Mouse (Mus musculus) CD4-positive, CD25-positive, alpha-beta regulatory T cell, adult 4 months (primary cell): ENCODE results near the gene Tmem89. TPM values are rescaled to one million over a fixed set of nuclear protein-coding genes. Genes with fewer than 3 reads are reported as not detected.

Experiments
- ATAC-seq: one replicate; pipeline ENCODE4 v1.8.0; 2017
- polyA plus RNA-seq, 2 experiments: library from polyadenylated mRNA; unstranded; fragments of 100-300 nt; shearing (Covaris generic); gene quantifications; one replicate each; pipeline ENCODE4 v1.2.1; 2017

The Tmem89 gene
- under 1 TPM in 1 of 2 experiments, not detected in 1; 0.46 TPM for polyA plus RNA-seq

GRCm38 (mm10) chr9:108914491-108914890 lies at the start of gene Tmem89:
Gene Tmem89, plus strand, starts transcription at chr9:108914619.
- ATAC-seq: no peak

GRCm38 (mm10) chr9:108912308-108912707 lies 2.1 kb upstream of the Tmem89 start:
- ATAC-seq: no peak

DNA sequence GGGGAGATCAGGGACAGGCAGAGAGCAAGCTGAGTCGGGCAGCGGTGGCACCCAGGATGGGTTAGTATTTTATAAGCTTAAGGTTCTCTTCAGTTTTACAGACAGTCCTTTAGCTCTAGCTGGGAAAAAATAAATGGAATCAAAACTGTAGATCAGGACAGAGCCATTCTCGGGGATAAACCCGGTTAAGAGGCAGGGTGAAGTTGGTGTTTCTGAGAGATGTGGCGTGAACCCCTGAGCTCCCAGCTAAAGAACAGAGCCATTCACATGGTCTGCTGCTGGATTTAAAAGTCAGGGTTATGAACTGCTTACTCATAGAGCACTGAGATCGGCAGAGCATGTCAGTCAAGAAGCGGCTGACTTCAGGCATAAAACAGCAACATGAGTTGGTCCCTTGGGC lies 1.3 kb upstream of the Tmem89 start:
- ATAC-seq: no peak

- ATAC-seq: no peak
Observed at GRCm38 (mm10) chr9:108913621-108914020, 798 bp upstream of the Tmem89 start.

GRCm38 (mm10) chr9:108925897-108926296 lies 11.5 kb downstream of the Tmem89 start:
- no peak for ATAC-seq

DNA sequence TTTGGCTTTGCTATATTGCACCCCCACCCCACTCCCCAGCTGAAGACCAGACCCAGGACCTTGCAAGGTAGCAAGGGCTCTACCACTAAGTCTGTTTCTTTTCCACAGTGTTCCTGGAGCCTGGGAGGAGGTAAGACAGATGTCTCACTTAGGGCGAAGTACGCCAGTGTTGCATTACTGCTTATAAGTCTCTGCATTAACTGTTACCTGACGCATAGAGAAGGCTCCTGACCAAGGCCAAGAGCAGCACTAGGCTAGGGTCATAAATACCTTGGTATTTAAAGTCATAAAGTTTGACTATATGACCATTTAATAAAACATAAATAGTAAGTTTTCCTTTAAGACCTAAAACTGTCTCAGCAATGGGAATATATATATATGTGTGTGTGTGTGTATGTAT lies 14.0 kb downstream of the Tmem89 start:
- no peak for ATAC-seq

DNA sequence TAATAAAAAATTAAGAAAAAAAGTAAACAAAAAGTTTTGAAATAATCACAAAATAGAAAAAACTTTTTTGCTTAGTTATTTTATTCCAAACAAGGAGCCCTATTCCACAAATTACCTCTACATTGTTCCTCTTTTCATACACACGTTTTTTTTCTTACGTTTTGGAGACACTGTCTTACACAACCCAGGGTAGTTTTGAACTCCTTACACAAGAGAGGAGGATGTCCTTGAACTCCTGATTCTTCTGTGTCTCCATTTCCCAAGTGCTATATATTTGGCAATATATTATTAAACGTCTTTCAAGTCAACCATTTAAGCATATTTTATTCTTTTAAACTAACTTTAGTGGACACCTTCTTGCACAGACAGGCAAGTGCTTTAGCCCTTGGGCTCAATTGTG lies 21.6 kb downstream of the Tmem89 start:
- ATAC-seq: peak; percentile 8

DNA sequence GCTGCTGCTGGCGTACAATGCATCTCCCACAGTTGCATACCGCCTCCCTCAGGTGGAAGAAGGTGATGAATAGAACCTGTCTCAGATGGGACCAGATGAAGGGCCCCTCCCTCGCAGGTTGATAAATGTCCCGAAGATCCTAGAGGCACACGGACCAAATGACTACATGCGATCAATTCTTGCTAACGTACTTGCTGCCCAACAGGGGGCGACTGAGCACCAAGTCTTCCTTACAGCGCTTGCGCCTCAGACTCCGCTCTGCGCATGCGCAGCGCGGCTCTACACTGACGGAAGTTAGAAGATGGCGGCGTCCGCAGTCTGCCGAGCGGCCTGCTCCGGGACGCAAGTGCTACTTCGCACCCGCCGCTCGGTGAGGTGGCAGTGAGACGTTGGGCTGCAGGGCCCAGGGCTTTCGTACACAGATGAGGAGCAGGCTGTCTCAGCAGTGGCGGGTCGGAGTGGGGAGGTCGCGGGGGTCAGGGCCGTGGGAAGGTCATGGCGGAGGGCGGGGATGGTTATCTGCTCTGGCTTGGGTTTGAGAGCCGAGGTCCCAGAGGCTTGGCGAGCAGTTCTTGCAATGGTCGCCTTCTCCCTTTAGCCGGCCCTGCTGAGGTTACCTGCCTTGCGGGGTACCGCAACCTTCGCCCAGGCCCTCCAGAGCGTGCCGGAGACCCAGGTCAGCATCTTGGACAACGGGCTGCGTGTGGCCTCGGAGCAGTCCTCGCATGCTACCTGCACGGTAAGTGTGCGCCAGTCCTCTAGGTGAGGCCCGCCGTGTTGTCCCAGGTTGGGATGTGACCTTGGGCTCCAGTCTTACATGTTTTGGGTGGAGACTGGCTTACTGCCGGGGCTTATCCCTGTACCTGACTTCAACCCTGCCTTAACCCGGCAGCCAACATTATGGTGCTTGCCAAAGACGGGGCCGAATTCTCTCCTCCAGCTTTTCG lies 22.3 kb downstream of the Tmem89 start, which contains the start of gene Uqcrc1:
Uqcrc1 (plus strand) TSS at position 216 of the 947 bp plus-strand sequence.
- peak; percentile 97 for ATAC-seq

DNA sequence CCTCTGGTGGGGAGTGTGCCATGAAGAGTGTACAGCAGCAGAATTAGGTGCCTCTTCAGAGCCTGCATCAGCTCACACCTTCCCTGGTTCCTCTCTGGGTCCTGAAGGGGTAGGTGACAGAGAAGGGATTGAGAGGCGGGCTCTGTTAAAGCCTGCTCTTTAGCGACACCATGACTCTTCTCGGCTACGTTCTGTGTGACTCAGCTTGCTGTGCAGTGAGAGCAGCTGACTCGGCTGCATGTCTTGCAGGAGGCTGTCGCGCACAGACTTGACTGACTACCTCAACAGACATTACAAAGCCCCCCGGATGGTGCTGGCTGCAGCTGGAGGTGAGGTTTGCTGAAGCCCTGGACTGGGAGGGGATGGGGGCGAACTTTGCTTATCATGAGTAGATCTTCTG lies 30.7 kb downstream of the Tmem89 start:
- ATAC-seq: no peak

- no peak for ATAC-seq
Observed at GRCm38 (mm10) chr9:108945608-108946007, 31.2 kb downstream of the Tmem89 start.

- ATAC-seq: no peak
Observed at GRCm38 (mm10) chr9:108949231-108949966, 35.0 kb downstream of the Tmem89 start.

DNA sequence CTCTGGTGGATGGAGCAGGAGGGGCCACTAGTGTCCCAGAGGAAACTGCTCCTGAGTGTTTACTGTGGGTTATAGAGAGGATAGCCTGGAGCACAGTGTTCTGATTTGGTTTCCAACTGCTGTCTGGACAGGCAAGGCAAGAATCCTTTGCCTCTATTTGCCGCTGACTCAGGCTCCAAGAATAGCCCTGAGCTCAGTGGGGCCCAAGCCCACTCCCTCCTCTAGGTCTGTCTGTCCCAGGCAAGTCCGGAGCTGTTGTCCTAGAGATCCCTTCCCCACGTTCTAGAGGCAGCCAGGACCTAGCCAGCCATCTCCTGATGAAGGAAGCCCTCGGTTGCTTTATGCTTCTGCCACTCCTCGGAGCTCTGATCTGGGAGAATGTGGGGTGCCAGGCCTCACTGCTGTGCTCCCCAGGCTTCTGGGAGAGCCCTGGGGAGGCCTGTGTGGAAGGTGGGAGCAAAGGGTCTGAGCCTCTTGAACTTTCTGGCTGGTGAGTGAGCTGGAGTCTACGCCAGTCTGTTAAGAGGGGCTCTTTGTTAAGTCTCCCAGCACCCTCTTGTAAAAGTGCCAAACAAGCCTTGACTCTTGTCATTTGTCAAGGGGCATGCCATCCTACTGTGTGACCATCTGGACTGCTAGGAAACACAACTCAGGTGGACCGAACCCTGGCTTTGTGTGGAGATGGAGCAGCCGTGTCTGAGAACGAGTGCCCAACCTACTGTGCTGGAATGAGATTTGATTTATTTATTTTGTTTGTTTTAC lies 35.7 kb downstream of the Tmem89 start:
- ATAC-seq: no peak

DNA sequence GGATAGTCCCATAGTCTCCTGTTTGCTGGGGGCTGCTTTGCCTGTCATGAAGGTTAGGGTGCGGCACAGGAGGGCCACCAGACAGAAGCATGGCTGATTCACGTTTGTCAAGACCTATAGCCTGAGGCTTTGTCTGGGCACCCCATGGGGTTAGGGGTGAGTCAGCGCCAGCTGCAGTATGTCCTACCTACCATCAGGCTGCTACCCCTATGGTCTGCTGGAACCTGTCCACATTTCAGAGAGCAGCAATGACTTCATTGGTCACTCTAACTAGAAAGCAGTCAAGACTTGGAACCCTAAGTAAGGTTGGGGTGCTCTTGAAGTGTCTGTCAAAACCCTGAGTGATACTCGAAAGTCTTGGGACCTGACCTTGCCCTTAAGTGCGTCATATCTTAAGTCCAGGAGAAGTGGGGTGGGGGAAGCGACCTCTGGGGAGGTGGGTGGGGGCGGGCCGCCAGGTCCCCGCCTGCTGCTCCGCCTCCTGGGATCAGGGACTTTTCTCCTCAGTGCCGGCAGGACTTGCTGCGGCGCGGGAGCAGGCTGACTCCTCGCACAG lies 38.7 kb downstream of the Tmem89 start, which contains the start of gene Col7a1:
Col7a1 (plus strand) TSS at position 506 of the 556 bp plus-strand sequence.
- ATAC-seq: no peak

- no peak for ATAC-seq
Observed at GRCm38 (mm10) chr9:108955241-108955640, 40.8 kb downstream of the Tmem89 start.

- no peak for ATAC-seq
Observed at GRCm38 (mm10) chr9:108955846-108956245, 41.4 kb downstream of the Tmem89 start.

DNA sequence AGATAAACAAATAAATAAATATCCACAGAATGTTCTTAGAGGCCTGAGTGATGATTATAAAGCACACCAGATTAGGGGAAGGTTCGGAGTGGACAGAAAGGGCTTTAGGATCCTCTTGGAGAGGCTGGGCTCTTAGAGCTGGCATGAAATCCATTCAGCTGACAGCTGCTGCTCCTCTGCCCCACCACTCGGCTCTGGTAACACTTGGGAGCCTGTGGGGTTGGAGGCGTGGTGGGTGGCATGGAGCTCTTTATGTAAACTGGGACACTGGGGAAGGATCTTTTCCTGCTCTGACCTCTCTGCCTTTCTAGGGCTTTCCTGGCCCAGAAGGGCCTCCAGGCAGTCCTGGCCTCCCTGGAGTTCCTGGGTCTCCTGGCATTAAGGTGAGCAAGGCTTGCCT lies 49.2 kb downstream of the Tmem89 start:
- no peak for ATAC-seq

DNA sequence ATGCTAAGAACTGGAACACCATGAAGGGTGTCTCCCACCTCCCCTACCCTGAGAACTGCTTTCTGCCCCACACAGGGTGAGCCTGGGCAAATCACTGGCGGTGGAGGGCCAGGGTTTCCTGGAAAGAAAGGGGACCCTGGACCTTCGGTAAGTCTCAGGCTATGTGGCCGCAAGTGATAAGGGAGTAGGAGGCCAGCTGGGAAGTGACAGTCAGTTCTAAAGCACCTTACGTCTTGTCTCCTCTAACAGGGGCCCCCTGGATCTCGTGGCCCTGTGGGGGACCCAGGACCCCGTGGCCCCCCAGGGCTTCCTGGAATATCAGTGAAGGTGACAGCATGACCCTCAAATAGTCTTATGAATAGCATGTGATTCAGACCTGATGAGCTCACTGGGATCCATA lies 49.9 kb downstream of the Tmem89 start:
- ATAC-seq: no peak

Other genes with a start within 250 kb of the Tmem89 start
- 1 to 10 TPM; 3.7 to 6.7 TPM for gene Prkar2a, start 225.3 kb upstream of the Tmem89 start, polyA plus RNA-seq
- gene Ip6k2, start 130.8 kb upstream of the Tmem89 start, polyA plus RNA-seq: 10 to 100 TPM; 20.1 to 27.6 TPM
- gene Nckipsd, start 106.3 kb upstream of the Tmem89 start, polyA plus RNA-seq: 1 to 10 TPM; 7.5 to 7.8 TPM
- under 1 TPM in 1 of 2 experiments, not detected in 1; 0.05 TPM for gene Celsr3, start 88.3 kb upstream of the Tmem89 start, polyA plus RNA-seq
- 10 to 100 TPM in 1 of 2 experiments, 1 to 10 TPM in 1; 8.2 to 24.2 TPM for gene Slc26a6, start 61.3 kb upstream of the Tmem89 start, polyA plus RNA-seq
- gene Uqcrc1, start 22.0 kb downstream of the Tmem89 start, polyA plus RNA-seq: 100 to 1,000 TPM; 182 to 369 TPM
- gene Col7a1, start 39.0 kb downstream of the Tmem89 start, polyA plus RNA-seq: not detected
- not detected for gene Ucn2, start 71.4 kb downstream of the Tmem89 start, polyA plus RNA-seq
- gene Pfkfb4, start 77.2 kb downstream of the Tmem89 start, polyA plus RNA-seq: 10 to 100 TPM in 1 of 2 experiments, 1 to 10 TPM in 1; 6.1 to 12.7 TPM
- 1,000 to 10,000 TPM; 3,771 to 6,921 TPM for gene Shisa5, start 123.9 kb downstream of the Tmem89 start, polyA plus RNA-seq
- gene Trex1, start 145.1 kb downstream of the Tmem89 start, polyA plus RNA-seq: 10 to 100 TPM; 36.2 to 61.7 TPM
- 10 to 100 TPM; 23.4 to 32.1 TPM for gene Atrip, start 159.5 kb downstream of the Tmem89 start, polyA plus RNA-seq
- gene Ccdc51, start 167.9 kb downstream of the Tmem89 start, polyA plus RNA-seq: 10 to 100 TPM; 13.5 to 16.0 TPM
- gene Tma7, start 168.0 kb downstream of the Tmem89 start, polyA plus RNA-seq: 100 to 1,000 TPM; 679 to 933 TPM
- gene Plxnb1, start 180.8 kb downstream of the Tmem89 start, polyA plus RNA-seq: 1 to 10 TPM in 1 of 2 experiments, under 1 TPM in 1; 0.94 to 1.2 TPM
- gene Fbxw21, start 247.4 kb downstream of the Tmem89 start, polyA plus RNA-seq: not detected